Mouse (Mus musculus): ENCODE measurements at regions not wholly inside any gene's neighbourhood (a gene's known extent, or its start where the extent isn't known, plus 50 kb on each side); places are given as distances from the start of the nearest gene placed in this dataset.

DNA sequence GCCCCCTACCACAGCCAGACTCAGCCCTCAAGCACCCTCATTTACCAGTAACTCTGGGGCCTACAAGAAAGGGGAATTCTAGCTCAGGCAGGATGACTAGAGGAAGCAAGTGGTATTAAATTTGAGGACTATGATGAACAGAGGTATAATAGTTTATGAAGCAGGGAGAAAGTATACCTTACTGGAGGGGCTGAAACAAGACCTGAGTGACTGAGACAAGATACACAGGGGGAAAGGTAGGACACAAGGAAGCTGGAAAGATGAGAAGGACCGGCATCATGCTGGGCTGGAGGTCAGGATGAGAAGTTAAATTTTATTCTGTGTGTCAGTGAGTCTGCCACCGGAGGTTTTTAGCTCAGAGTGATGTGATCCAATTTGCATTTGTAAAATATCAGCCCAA lies 417.2 kb upstream of the Smim15 start:
- in situ Hi-C loops (cut with MboI; ENCODE audit: low pct_unique_long_range_greater_than_20kb in 1 of 2, low sequenced_read_pairs in 2 of 2, unreplicated experiment in 1 of 2): no loop called here

- in situ Hi-C loops (cut with MboI; ENCODE audit: low pct_unique_long_range_greater_than_20kb in 1 of 2, low sequenced_read_pairs in 2 of 2, unreplicated experiment in 1 of 2): no loop called here
Measured at GRCm38 (mm10) chr13:107626670-107627069, 417.6 kb upstream of the Smim15 start.

DNA sequence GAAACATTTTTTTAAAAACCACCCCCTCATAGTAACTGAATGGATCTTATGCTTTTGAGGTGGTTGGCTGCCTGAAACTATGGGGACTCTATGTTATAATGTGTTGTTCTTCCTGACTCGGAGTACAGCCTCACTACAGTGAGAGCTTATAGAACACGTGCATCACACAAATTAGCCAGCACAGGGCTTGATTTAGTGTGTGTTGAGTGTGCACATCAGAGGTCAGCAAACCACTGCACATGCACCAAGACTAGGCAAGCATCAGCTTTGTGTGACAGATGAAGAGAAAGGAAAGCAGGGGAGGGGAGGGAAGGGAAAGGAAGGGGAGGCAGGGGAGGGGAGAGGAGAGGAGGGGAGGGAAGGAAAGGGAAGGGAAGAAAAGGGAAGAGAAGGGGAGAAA lies 422.9 kb upstream of the Smim15 start:
- in situ Hi-C loops (cut with MboI; ENCODE audit: low pct_unique_long_range_greater_than_20kb in 1 of 2, low sequenced_read_pairs in 2 of 2, unreplicated experiment in 1 of 2): no loop called here

DNA sequence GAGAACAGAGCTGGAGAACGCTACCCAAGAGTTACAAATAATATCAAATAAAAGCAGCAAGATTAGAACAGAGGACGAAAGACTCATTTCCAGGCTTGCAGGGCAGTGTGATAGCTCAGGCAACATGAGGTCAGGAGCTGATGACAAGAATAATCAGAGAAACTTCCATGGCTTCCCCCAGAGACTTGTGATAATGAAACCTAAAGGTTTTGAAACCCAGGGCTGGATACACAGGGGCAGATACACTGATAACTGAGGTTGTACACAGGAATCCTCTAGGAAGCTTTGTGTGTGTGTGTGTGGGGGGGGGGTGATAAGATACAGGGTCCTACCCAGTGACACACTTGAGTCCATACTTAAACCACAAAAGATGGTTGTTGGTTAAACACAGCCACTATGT lies 423.4 kb upstream of the Smim15 start:
- in situ Hi-C loops (cut with MboI; ENCODE audit: low pct_unique_long_range_greater_than_20kb in 1 of 2, low sequenced_read_pairs in 2 of 2, unreplicated experiment in 1 of 2): no loop called here

DNA sequence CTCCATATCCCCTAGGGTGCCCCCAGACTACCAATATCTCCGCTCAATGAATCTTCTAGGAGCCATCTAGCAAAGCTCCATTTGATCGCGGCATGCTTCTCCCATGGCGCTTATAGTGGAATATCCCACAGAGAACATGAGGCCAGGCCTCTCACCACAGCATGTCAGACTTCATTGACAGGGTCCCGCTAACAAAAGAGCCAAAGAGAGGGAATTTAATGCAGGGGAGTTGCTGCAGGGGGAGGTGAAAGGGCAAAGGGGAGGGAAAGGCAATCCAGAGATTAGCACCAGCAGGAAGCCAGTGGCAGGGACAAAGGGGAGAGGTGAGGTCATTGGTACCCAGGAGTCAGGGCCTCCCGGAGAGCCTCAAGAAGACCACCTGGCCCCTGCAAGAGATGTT lies 424.0 kb upstream of the Smim15 start:
- in situ Hi-C loops (cut with MboI; ENCODE audit: low pct_unique_long_range_greater_than_20kb in 1 of 2, low sequenced_read_pairs in 2 of 2, unreplicated experiment in 1 of 2): no loop called here

GRCm38 (mm10) chr13:107619430-107619927 lies 424.8 kb upstream of the Smim15 start:
- in situ Hi-C loops (cut with MboI; ENCODE audit: low pct_unique_long_range_greater_than_20kb in 1 of 2, low sequenced_read_pairs in 2 of 2, unreplicated experiment in 1 of 2): no loop called here

GRCm38 (mm10) chr13:107618796-107619429 lies 425.3 kb upstream of the Smim15 start:
- in situ Hi-C loops (cut with MboI; ENCODE audit: low pct_unique_long_range_greater_than_20kb in 1 of 2, low sequenced_read_pairs in 2 of 2, unreplicated experiment in 1 of 2): no loop called here

GRCm38 (mm10) chr13:107618369-107618771 lies 425.9 kb upstream of the Smim15 start:
- in situ Hi-C loops (cut with MboI; ENCODE audit: low pct_unique_long_range_greater_than_20kb in 1 of 2, low sequenced_read_pairs in 2 of 2, unreplicated experiment in 1 of 2): no loop called here

GRCm38 (mm10) chr13:107617582-107617981 lies 426.7 kb upstream of the Smim15 start:
- in situ Hi-C loops (cut with MboI; ENCODE audit: low pct_unique_long_range_greater_than_20kb in 1 of 2, low sequenced_read_pairs in 2 of 2, unreplicated experiment in 1 of 2): no loop called here

DNA sequence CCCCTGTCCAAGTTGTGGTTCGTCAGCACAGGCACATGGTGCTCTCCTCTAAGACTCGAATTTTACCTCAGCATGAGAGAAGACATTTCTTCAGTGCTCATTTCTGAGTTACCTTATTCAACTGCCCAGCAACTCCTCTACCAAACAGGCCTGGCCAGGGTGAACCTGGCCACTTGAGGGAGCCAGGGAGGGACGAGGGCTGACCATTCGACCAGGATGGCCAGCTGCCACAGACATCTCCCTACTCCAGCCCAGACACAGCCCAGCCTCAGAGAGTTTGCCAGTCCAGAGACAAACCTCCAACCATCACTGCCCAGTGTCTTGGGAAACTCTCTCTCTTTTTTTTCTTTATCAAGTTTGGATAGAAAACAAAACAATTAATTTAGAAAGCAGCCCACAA lies 427.5 kb upstream of the Smim15 start:
- in situ Hi-C loops (cut with MboI; ENCODE audit: low pct_unique_long_range_greater_than_20kb in 1 of 2, low sequenced_read_pairs in 2 of 2, unreplicated experiment in 1 of 2): no loop called here

DNA sequence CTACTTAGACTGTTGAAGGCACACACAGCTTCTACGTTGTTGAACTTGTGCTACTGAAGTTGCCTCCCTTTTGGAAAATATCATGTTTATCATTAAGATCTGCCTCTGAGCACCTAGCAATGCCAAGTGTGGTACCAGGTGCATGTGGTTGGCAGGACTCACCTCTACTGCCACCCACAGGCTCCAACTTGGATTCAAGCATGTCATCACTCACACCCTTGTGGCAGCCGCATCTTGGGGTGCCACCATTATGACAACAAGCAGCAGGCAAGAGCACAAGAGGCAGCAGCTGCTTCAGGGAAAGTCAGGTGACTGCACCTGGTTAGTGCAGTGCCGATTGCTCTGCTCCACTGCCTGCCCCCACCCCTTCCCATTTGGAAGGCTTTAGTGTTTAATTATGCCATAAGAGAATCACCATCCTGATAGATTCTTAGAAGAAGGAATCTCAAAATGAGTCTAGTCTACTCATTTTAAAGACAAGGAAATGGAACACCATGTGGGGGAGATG lies 435.2 kb upstream of the Smim15 start:
- in situ Hi-C loops (cut with MboI; ENCODE audit: low pct_unique_long_range_greater_than_20kb in 1 of 2, low sequenced_read_pairs in 2 of 2, unreplicated experiment in 1 of 2): no loop called here

- in situ Hi-C loops (cut with MboI; ENCODE audit: low pct_unique_long_range_greater_than_20kb in 1 of 2, low sequenced_read_pairs in 2 of 2, unreplicated experiment in 1 of 2): no loop called here
Measured at GRCm38 (mm10) chr13:107607294-107607693, 437.0 kb upstream of the Smim15 start.

- in situ Hi-C loops (cut with MboI; ENCODE audit: low pct_unique_long_range_greater_than_20kb in 1 of 2, low sequenced_read_pairs in 2 of 2, unreplicated experiment in 1 of 2): no loop called here
Measured at GRCm38 (mm10) chr13:107602149-107602548, 442.1 kb upstream of the Smim15 start.

DNA sequence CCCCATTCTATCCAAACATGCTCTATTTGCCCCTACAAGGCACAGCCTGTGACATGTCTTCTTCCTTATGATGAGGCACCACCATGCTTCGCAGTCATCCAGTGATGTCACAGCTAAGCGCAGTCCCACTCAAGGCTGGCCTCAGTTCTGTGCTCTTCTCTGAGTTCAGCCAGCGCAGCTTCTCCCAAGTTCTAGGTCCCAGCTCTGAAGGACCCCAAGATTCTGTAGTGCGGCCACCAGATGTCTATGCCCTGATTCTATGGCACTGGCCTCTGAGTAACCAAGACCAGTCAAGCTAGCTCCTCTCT lies 443.2 kb upstream of the Smim15 start:
- in situ Hi-C loops (cut with MboI; ENCODE audit: low pct_unique_long_range_greater_than_20kb in 1 of 2, low sequenced_read_pairs in 2 of 2, unreplicated experiment in 1 of 2): no loop called here

DNA sequence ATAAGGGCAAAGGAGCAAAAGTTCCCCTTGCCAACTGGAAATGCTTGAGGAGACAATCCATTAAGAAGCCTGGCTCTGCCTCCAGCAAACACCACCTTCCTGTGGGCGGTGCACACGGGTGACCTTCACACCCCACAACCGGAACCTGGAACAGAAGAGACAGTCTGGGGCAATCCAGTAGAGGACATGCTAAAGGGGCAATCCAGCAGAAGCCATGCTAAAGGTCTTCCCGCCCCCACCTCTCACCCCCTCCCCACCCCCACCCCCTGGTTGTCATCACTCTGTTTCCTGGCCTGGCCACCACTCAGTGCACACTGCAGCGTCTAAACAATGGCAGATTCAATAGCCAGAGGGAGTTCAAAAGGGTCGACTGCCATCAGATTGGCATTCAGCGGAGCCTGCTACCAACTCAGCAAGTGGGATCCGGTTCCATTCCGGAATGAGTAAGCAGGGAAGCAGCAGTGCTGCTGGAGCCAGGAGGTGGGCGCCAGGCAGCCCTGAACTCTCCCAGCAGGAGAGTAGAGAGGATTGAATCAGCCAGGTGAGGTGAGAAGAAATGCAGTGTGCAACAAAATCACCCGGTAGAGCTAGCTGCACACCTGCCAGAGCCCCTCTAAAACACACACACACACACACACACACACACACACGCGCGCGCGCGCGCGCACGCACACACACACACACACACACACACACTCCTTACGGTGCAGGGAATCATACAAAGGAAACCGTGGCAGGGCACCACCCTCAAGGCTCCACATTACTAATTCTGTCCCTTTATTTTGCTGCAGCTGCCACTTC lies 443.7 kb upstream of the Smim15 start:
- in situ Hi-C loops (cut with MboI; ENCODE audit: low pct_unique_long_range_greater_than_20kb in 1 of 2, low sequenced_read_pairs in 2 of 2, unreplicated experiment in 1 of 2): no loop called here

GRCm38 (mm10) chr13:107599094-107599644 lies 445.1 kb upstream of the Smim15 start:
- in situ Hi-C loops (cut with MboI; ENCODE audit: low pct_unique_long_range_greater_than_20kb in 1 of 2, low sequenced_read_pairs in 2 of 2, unreplicated experiment in 1 of 2): no loop called here

- in situ Hi-C loops (cut with MboI; ENCODE audit: low pct_unique_long_range_greater_than_20kb in 1 of 2, low sequenced_read_pairs in 2 of 2, unreplicated experiment in 1 of 2): no loop called here
Measured at GRCm38 (mm10) chr13:107598391-107598790, 445.9 kb upstream of the Smim15 start.

DNA sequence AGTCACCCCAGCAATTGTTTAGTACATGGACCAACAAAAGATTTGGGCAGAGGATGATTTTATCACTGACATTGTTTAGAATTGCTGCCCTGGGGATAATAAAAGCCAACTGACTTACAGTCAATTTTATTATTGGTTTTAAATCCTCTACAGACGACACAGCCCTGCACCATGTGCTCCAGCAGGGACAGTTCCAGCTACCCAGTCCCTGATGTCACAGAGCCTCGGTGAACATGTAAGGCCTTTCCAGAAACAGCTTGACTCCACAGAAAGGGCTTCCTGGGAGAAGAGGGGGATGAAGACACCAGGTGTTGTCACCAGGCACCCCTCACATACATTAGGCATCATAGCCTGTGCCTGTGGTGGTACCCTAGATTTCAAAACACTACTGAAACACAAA lies 447.0 kb upstream of the Smim15 start:
- in situ Hi-C loops (cut with MboI; ENCODE audit: low pct_unique_long_range_greater_than_20kb in 1 of 2, low sequenced_read_pairs in 2 of 2, unreplicated experiment in 1 of 2): no loop called here

DNA sequence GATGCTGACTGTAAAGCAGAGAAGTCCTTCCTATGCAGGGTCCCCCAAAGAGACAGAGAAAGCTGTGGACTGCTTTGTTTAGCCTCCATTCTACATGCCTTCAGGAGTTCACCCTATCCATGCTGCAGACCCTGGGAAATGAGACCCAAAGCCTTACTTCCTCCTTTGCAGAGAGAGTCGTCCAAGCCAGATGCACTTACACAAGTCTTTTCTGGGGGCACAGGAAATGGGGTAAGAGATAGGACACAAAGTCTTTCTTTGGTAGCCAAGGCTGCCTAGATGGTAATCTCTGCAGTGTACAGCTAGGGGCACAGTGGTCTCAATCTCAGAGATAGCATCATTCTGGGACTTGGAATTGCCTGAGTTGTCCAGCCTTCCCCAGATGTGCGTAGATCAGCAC lies 448.1 kb upstream of the Smim15 start:
- in situ Hi-C loops (cut with MboI; ENCODE audit: low pct_unique_long_range_greater_than_20kb in 1 of 2, low sequenced_read_pairs in 2 of 2, unreplicated experiment in 1 of 2): no loop called here

All from mouse embryonic stem cell (cell line).